Mouse (Mus musculus): ENCODE data around the gene Tesmin. TPM values are rescaled to one million over a fixed set of nuclear protein-coding genes. Genes with fewer than 3 reads are reported as not detected.

Gene Tesmin
- polyA plus RNA-seq, 1 experiment from 2014 or later, result 0.10 TPM

- ATAC-seq (ENCODE audit: insufficient number of reproducible peaks, insufficient read depth, low FRiP score, low read depth), result no peak
- no peak overlapping the region for H3K4me3 ChIP-seq (ENCODE audit: low read depth, low read length)
- WGBS, result 53% methylated on average over 4 of the region's 4 CpGs
- no peak overlapping the region for H3K27ac ChIP-seq (ENCODE audit: low read length)
- no peaks in the 10 kb centered on the region for H3K27me3 ChIP-seq (ENCODE audit: control insufficient read depth, insufficient read depth, low read length)
- no peak overlapping the region for H3K9ac ChIP-seq (replicated peaks; ENCODE audit: low read depth, low read length)
- H3K4me2 ChIP-seq (replicated peaks; ENCODE audit: low read depth, low read length), result no peak overlapping the region
- H3K9me3 ChIP-seq (ENCODE audit: control insufficient read depth, low read depth, low read length), result no peaks in the 10 kb centered on the region
- no peaks in the 10 kb centered on the region for H3K36me3 ChIP-seq (ENCODE audit: control insufficient read depth, insufficient read depth, low read length)
- H3K4me1 ChIP-seq (ENCODE audit: control insufficient read depth, insufficient read depth, low read length), result no peaks in the 10 kb centered on the region
Measured at GRCm38 (mm10) chr19:3422981-3423380, 34.3 kb downstream of the Tesmin start.

GRCm38 (mm10) chr19:3424214-3424613 is 35.6 kb downstream of the Tesmin start:
- 79% methylated on average over 2 of the region's 2 CpGs for WGBS
- Histone ChIP-seq H3K36me3 (ENCODE audit: control insufficient read depth, insufficient read depth, low read length) (no peaks in the 10 kb centered on the region), H3K9me3 (ENCODE audit: control insufficient read depth, low read depth, low read length) (no peaks in the 10 kb centered on the region), H3K4me1 (ENCODE audit: control insufficient read depth, insufficient read depth, low read length) (no peaks in the 10 kb centered on the region), H3K4me3 (ENCODE audit: low read depth, low read length) (no peak overlapping the region), H3K4me2 (replicated peaks; ENCODE audit: low read depth, low read length) (no peak overlapping the region), H3K9ac (replicated peaks; ENCODE audit: low read depth, low read length) (no peak overlapping the region), H3K27me3 (ENCODE audit: control insufficient read depth, insufficient read depth, low read length) (no peaks in the 10 kb centered on the region), H3K27ac (ENCODE audit: low read length) (no peak overlapping the region)
- ATAC-seq (ENCODE audit: insufficient number of reproducible peaks, insufficient read depth, low FRiP score, low read depth), result peak; percentile 35; the same call in 1 of the 2 replicates

- no peak for ATAC-seq (ENCODE audit: insufficient number of reproducible peaks, insufficient read depth, low FRiP score, low read depth)
- Histone ChIP-seq H3K27me3 (ENCODE audit: control insufficient read depth, insufficient read depth, low read length) (no peaks in the 10 kb centered on the region), H3K4me3 (ENCODE audit: low read depth, low read length) (no peak overlapping the region), H3K27ac (ENCODE audit: low read length) (no peak overlapping the region), H3K36me3 (ENCODE audit: control insufficient read depth, insufficient read depth, low read length) (no peaks in the 10 kb centered on the region), H3K4me1 (ENCODE audit: control insufficient read depth, insufficient read depth, low read length) (no peaks in the 10 kb centered on the region), H3K9ac (replicated peaks; ENCODE audit: low read depth, low read length) (no peak overlapping the region), H3K4me2 (replicated peaks; ENCODE audit: low read depth, low read length) (no peak overlapping the region), H3K9me3 (ENCODE audit: control insufficient read depth, low read depth, low read length) (no peaks in the 10 kb centered on the region)
- WGBS, result 72% methylated on average over 15 of the region's 15 CpGs
Measured at GRCm38 (mm10) chr19:3428057-3428830, 39.6 kb downstream of the Tesmin start.

- 47% methylated on average over 7 of the region's 7 CpGs for WGBS
- H3K9ac ChIP-seq (replicated peaks; ENCODE audit: low read depth, low read length), result no peak overlapping the region
Measured at GRCm38 (mm10) chr19:3429156-3429816, 40.6 kb downstream of the Tesmin start.

GRCm38 (mm10) chr19:3431066-3431465 is 42.4 kb downstream of the Tesmin start:
- Histone ChIP-seq H3K36me3 (ENCODE audit: control insufficient read depth, insufficient read depth, low read length) (no peaks in the 10 kb centered on the region), H3K9ac (replicated peaks; ENCODE audit: low read depth, low read length) (no peak overlapping the region), H3K4me1 (ENCODE audit: control insufficient read depth, insufficient read depth, low read length) (no peaks in the 10 kb centered on the region), H3K4me3 (ENCODE audit: low read depth, low read length) (no peak overlapping the region), H3K27me3 (ENCODE audit: control insufficient read depth, insufficient read depth, low read length) (no peaks in the 10 kb centered on the region), H3K4me2 (replicated peaks; ENCODE audit: low read depth, low read length) (no peak overlapping the region), H3K9me3 (ENCODE audit: control insufficient read depth, low read depth, low read length) (no peaks in the 10 kb centered on the region), H3K27ac (ENCODE audit: low read length) (no peak overlapping the region)
- WGBS, result 68% methylated on average over 7 of the region's 7 CpGs
- no peak for ATAC-seq (ENCODE audit: insufficient number of reproducible peaks, insufficient read depth, low FRiP score, low read depth)

More at GRCm38 (mm10) chr19:3429156-3429816, 40.6 kb downstream of the Tesmin start:
- Histone ChIP-seq H3K27ac (ENCODE audit: low read length) (no peak overlapping the region), H3K36me3 (ENCODE audit: control insufficient read depth, insufficient read depth, low read length) (no peaks in the 10 kb centered on the region), H3K4me3 (ENCODE audit: low read depth, low read length) (no peak overlapping the region), H3K4me1 (ENCODE audit: control insufficient read depth, insufficient read depth, low read length) (no peaks in the 10 kb centered on the region), H3K27me3 (ENCODE audit: control insufficient read depth, insufficient read depth, low read length) (no peaks in the 10 kb centered on the region), H3K9me3 (ENCODE audit: control insufficient read depth, low read depth, low read length) (no peaks in the 10 kb centered on the region), H3K4me2 (replicated peaks; ENCODE audit: low read depth, low read length) (no peak overlapping the region)
- ATAC-seq (ENCODE audit: insufficient number of reproducible peaks, insufficient read depth, low FRiP score, low read depth), result no peak

GRCm38 (mm10) chr19:3431969-3432368 is 43.3 kb downstream of the Tesmin start:
- Histone ChIP-seq H3K36me3 (ENCODE audit: control insufficient read depth, insufficient read depth, low read length) (no peaks in the 10 kb centered on the region), H3K4me3 (ENCODE audit: low read depth, low read length) (no peak overlapping the region), H3K27ac (ENCODE audit: low read length) (no peak overlapping the region), H3K27me3 (ENCODE audit: control insufficient read depth, insufficient read depth, low read length) (no peaks in the 10 kb centered on the region), H3K4me1 (ENCODE audit: control insufficient read depth, insufficient read depth, low read length) (no peaks in the 10 kb centered on the region), H3K9ac (replicated peaks; ENCODE audit: low read depth, low read length) (no peak overlapping the region), H3K4me2 (replicated peaks; ENCODE audit: low read depth, low read length) (no peak overlapping the region), H3K9me3 (ENCODE audit: control insufficient read depth, low read depth, low read length) (no peaks in the 10 kb centered on the region)
- WGBS, result 80% methylated on average over 2 of the region's 2 CpGs
- no peak for ATAC-seq (ENCODE audit: insufficient number of reproducible peaks, insufficient read depth, low FRiP score, low read depth)

GRCm38 (mm10) chr19:3434124-3434523 is 45.5 kb downstream of the Tesmin start:
- Histone ChIP-seq H3K4me3 (ENCODE audit: low read depth, low read length) (no peak overlapping the region), H3K36me3 (ENCODE audit: control insufficient read depth, insufficient read depth, low read length) (no peaks in the 10 kb centered on the region), H3K9me3 (ENCODE audit: control insufficient read depth, low read depth, low read length) (no peaks in the 10 kb centered on the region), H3K27me3 (ENCODE audit: control insufficient read depth, insufficient read depth, low read length) (no peaks in the 10 kb centered on the region), H3K27ac (ENCODE audit: low read length) (no peak overlapping the region), H3K4me2 (replicated peaks; ENCODE audit: low read depth, low read length) (no peak overlapping the region), H3K4me1 (ENCODE audit: control insufficient read depth, insufficient read depth, low read length) (no peaks in the 10 kb centered on the region), H3K9ac (replicated peaks; ENCODE audit: low read depth, low read length) (no peak overlapping the region)
- no peak for ATAC-seq (ENCODE audit: insufficient number of reproducible peaks, insufficient read depth, low FRiP score, low read depth)
- 36% methylated on average over 4 of the region's 4 CpGs for WGBS

- no peak overlapping the region for H3K4me2 ChIP-seq (replicated peaks; ENCODE audit: low read depth, low read length)
- ATAC-seq (ENCODE audit: insufficient number of reproducible peaks, insufficient read depth, low FRiP score, low read depth), result no peak
- H3K27ac ChIP-seq (ENCODE audit: low read length), result no peak overlapping the region
- no peaks in the 10 kb centered on the region for H3K36me3 ChIP-seq (ENCODE audit: control insufficient read depth, insufficient read depth, low read length)
- no peak overlapping the region for H3K9ac ChIP-seq (replicated peaks; ENCODE audit: low read depth, low read length)
- H3K27me3 ChIP-seq (ENCODE audit: control insufficient read depth, insufficient read depth, low read length), result no peaks in the 10 kb centered on the region
- H3K4me1 ChIP-seq (ENCODE audit: control insufficient read depth, insufficient read depth, low read length), result no peaks in the 10 kb centered on the region
- no peaks in the 10 kb centered on the region for H3K9me3 ChIP-seq (ENCODE audit: control insufficient read depth, low read depth, low read length)
- no peak overlapping the region for H3K4me3 ChIP-seq (ENCODE audit: low read depth, low read length)
- WGBS, result 37% methylated on average over 4 of the region's 4 CpGs
Measured at GRCm38 (mm10) chr19:3434641-3435040, 46.0 kb downstream of the Tesmin start.
